Mouse (Mus musculus): ENCODE data around the gene Kdm5c.

DNA sequence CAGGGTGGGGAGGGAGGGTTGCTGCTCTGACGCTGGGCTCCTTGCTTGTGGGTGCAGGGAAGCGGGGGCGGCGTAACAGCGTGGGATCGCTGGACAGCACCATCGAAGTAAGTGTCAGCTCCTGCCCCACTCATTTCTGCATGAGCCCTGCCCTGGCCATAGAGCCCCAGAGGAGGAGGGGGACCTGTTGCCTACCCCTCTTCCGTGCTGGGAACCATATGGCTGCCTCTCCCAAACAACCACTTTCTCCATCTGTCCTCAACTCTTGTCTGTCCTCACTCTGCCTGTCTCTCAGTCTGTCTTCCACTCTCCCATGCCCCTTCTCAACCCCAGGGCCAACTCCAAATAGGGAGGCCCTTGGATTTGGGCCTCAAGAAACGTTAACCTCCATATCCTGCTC lies 10.6 kb upstream of the Kdm5c start:
- no peak for TF ChIP-seq POLR2A (IDR thresholded peaks at IDR 0.05; ENCODE audit: borderline replicate concordance, extremely low read depth, low read depth, low read length)
- no peak for TF ChIP-seq CTCF (IDR thresholded peaks at IDR 0.05; ENCODE audit: insufficient read depth, low read length)

All from lung, adult 2 months (tissue).